Mouse (Mus musculus) liver, postnatal 0 days (tissue): ENCODE measurements around the gene 1700016K19Rik.

Experiments
- CTCF ChIP-seq: sonication (generic); IDR thresholded peaks from 2 replicates; pipeline ENCODE4 v1.5.1; 2016; ENCODE audit warnings: antibody characterized with exemption, low read depth
- EP300 ChIP-seq: IDR thresholded peaks from 2 replicates; pipeline ENCODE4 v1.6.1; 2016; ENCODE audit warnings: antibody characterized with exemption, low read depth, mild to moderate bottlenecking

GRCm38 (mm10) chr11:76050509-76050908, 50.8 kb downstream of the 1700016K19Rik start:
- TF ChIP-seq CTCF (no peak), EP300 (no peak)
